Mouse (Mus musculus): ENCODE measurements around the gene Erc2. TPM values are rescaled to one million over a fixed set of nuclear protein-coding genes. Genes with fewer than 3 reads are reported as not detected.

Gene Erc2
- polyA plus RNA-seq, 1 experiment from 2014 or later, result 4.3 TPM

DNA sequence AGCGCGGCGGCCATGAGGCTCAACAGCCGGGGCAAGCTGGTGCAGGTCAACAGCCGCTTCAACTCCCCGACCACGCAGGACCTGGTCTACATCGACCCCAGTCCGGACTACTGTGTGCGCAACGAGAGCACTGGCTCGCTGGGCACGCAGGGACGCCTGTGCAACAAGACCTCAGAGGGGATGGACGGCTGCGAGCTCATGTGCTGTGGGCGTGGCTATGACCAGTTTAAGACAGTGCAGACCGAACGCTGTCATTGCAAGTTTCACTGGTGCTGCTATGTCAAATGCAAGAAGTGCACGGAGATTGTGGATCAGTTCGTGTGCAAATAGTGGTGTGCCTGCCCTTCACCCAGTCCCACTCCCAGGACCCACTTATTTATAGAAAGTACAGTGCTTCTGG is 900.4 kb downstream of the Erc2 start:
- no peaks in the 10 kb centered on the region for H3K4me1 ChIP-seq (ENCODE audit: control insufficient read depth, insufficient read depth, low read length)
- no peak for ATAC-seq
- no peak overlapping the region for H3K4me2 ChIP-seq (ENCODE audit: low read depth, low read length)
- WGBS, result 78% methylated on average over 21 of the region's 21 CpGs
- no peak overlapping the region for H3K9ac ChIP-seq (ENCODE audit: low read depth, low read length)
- no peaks in the 10 kb centered on the region; the same call in 1 of the 2 replicates for H3K36me3 ChIP-seq (ENCODE audit: control insufficient read depth, insufficient read depth, low read length)
- no peak overlapping the region for H3K27ac ChIP-seq (ENCODE audit: low read length)
- H3K27me3 ChIP-seq (replicated peaks; ENCODE audit: control insufficient read depth, insufficient read depth, low read length), result no peaks in the 10 kb centered on the region
- no peak overlapping the region for H3K4me3 ChIP-seq (ENCODE audit: low read length)
- H3K9me3 ChIP-seq (ENCODE audit: control insufficient read depth, low read length), result no peaks in the 10 kb centered on the region

DNA sequence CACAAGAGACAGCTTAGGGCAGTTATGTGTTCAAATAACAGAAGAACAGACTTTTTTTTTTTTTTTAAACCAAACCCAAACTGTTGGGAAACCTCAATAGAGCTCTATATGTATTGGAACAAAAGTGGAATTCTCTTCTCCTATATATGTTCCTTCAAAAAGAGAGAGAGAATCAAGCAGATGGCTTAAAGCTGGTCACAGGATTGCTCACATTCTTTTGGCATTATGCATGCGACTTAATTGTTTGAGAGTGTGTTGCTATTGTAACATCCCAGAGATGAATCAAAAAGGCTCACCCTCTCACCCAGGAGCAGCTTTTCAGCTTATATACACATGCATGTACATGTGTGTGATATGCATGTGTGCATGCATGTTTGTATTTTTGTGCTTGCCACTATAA is 903.3 kb downstream of the Erc2 start:
- Histone ChIP-seq H3K9me3 (ENCODE audit: control insufficient read depth, low read length) (no peaks in the 10 kb centered on the region), H3K9ac (ENCODE audit: low read depth, low read length) (no peak overlapping the region), H3K27ac (ENCODE audit: low read length) (no peak overlapping the region), H3K27me3 (replicated peaks; ENCODE audit: control insufficient read depth, insufficient read depth, low read length) (no peaks in the 10 kb centered on the region), H3K36me3 (ENCODE audit: control insufficient read depth, insufficient read depth, low read length) (no peaks in the 10 kb centered on the region; the same call in 1 of the 2 replicates), H3K4me3 (ENCODE audit: low read length) (no peak overlapping the region), H3K4me1 (ENCODE audit: control insufficient read depth, insufficient read depth, low read length) (no peaks in the 10 kb centered on the region), H3K4me2 (ENCODE audit: low read depth, low read length) (no peak overlapping the region)
- ATAC-seq, result no peak
- WGBS, result 50% methylated on average over 1 of the region's 1 CpGs

Other genes with a start within 250 kb of the Erc2 start
- 5.2 and 5.6 TPM in 2 replicates for gene Fam208a, start 193.6 kb upstream of the Erc2 start, polyA plus RNA-seq (2015; fragmentation: Nextera tagmentation; extraction: Ambion mirVana)
- gene Ccdc66, start 114.0 kb upstream of the Erc2 start, polyA plus RNA-seq (2015; fragmentation: Nextera tagmentation; extraction: Ambion mirVana), result 6.8 and 7.9 TPM in 2 replicates

All from intestine, embryonic 16.5 days (tissue).